Mouse (Mus musculus): Measurements from ENCODE around the gene Nop16. TPM values are rescaled to one million over a fixed set of nuclear protein-coding genes. Genes with fewer than 3 reads are reported as not detected.
"Not testable (repeated sequence)": the region's sequence is repeated elsewhere in the genome, so short reads cannot be mapped to it uniquely, and the experiment has no call there.

Nop16 gene
- polyA plus RNA-seq, 1 experiment = 61.8 TPM

DNA sequence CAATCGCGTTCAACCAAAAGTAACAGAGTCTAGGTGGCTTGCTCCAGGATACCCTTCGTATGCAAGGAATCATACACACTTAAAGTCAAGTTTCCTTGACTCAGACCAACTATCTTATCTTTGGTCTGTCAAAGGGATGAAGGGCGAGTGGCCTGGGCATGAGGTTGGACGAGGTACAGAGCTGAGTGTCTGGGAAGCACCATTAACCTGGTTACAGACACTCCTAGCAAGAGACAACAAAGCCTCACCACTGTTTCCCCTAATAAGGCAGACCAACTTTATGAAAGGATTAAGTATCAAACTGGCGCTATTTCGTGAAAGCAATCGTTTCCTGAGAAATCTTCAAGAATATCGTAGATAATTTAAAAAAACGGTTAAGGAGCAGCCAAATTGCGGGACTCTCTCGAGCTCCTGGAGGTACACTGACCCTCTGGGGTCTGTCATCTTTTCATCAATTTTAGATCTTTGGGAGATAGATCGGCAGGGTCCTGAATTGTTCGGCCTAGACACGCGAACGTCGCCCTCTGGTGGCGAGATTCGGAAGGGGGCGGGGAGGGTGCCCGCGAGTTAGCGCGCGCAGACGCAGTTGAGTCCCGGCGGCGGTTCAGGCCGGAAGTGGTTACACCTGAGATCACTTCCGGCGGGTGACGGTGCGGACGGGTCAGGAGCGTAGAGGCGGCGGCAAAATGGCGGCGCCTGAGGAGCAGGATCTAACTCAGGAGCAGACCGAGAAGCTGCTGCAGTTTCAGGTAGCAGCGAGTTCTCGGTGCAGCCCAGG, 31.5 kb upstream of the Nop16 start, which contains the start of gene Faf2:
Gene Faf2 (plus strand): TSS at position 630 of the 778 bp plus-strand sequence.
- H3K9ac ChIP-seq (ENCODE audit: low read depth, poor library complexity, severe bottlenecking) = peak within 1 kb of the TSS; percentile 92
- no peaks in the 10 kb centered on the region for H3K36me3 ChIP-seq (ENCODE audit: control insufficient read depth, insufficient read depth, low read length, poor library complexity, severe bottlenecking)
- H3K27me3 ChIP-seq (ENCODE audit: control insufficient read depth, insufficient read depth, low read length, poor library complexity, severe bottlenecking) = no peaks in the 10 kb centered on the region
- H3K9me3 ChIP-seq (replicated peaks; ENCODE audit: control insufficient read depth, insufficient read depth, low read length, poor library complexity, severe bottlenecking) = no peaks in the 10 kb centered on the region
- peak within 1 kb of the TSS; percentile 37 for H3K27ac ChIP-seq (ENCODE audit: insufficient read depth, low read length)
- TF ChIP-seq POLR2A (IDR thresholded peaks at IDR 0.05; ENCODE audit: insufficient read depth, low read length) (peak; percentile 75), CTCF (IDR thresholded peaks at IDR 0.05; ENCODE audit: low read depth, low read length) (peak; percentile 88), EP300 (IDR thresholded peaks at IDR 0.05; ENCODE audit: insufficient read depth, low read depth, low read length) (0 out of 2 replicates have a peak, but pooled peaks have one; percentile 11)
- H3K4me3 ChIP-seq (ENCODE audit: low read depth, low read length) = peak within 1 kb of the TSS; percentile 96
- peaks cover 1% of the 10 kb centered on the region for H3K4me1 ChIP-seq (ENCODE audit: control insufficient read depth, insufficient read depth, low read length)

DNA sequence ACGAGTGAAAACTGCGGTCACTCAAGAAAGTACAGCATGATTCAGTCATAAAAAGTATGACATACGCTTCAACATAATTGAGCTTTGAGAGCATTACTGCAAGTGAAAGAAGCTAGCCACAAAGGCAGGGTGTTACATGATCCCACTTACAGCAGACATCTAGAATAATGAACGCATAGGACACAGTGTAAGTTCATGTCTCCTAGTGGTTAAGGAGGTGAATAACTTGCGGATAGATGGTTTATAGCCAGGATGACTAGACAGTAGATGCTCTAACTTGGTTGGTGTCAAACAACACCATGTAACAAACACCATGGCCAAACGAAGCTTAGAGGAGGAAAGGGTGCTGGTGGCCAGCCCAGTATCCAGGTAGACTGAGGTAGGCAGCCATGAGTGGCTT, 27.1 kb upstream of the Nop16 start:
- 0 out of 2 replicates have a peak overlapping the region, but pooled peaks have one; percentile 52 for H3K27ac ChIP-seq (ENCODE audit: insufficient read depth, low read length)
- no peaks in the 10 kb centered on the region for H3K36me3 ChIP-seq (ENCODE audit: control insufficient read depth, insufficient read depth, low read length, poor library complexity, severe bottlenecking)
- no peaks in the 10 kb centered on the region for H3K9me3 ChIP-seq (replicated peaks; ENCODE audit: control insufficient read depth, insufficient read depth, low read length, poor library complexity, severe bottlenecking)
- H3K4me3 ChIP-seq (ENCODE audit: low read depth, low read length) = no peak overlapping the region
- H3K4me1 ChIP-seq (ENCODE audit: control insufficient read depth, insufficient read depth, low read length) = peaks cover 1% of the 10 kb centered on the region
- TF ChIP-seq POLR2A (IDR thresholded peaks at IDR 0.05; ENCODE audit: insufficient read depth, low read length) (no peak), CTCF (IDR thresholded peaks at IDR 0.05; ENCODE audit: low read depth, low read length) (no peak), EP300 (IDR thresholded peaks at IDR 0.05; ENCODE audit: insufficient read depth, low read depth, low read length) (no peak)
- H3K9ac ChIP-seq (ENCODE audit: low read depth, poor library complexity, severe bottlenecking) = no peak overlapping the region
- no peaks in the 10 kb centered on the region for H3K27me3 ChIP-seq (ENCODE audit: control insufficient read depth, insufficient read depth, low read length, poor library complexity, severe bottlenecking)

DNA sequence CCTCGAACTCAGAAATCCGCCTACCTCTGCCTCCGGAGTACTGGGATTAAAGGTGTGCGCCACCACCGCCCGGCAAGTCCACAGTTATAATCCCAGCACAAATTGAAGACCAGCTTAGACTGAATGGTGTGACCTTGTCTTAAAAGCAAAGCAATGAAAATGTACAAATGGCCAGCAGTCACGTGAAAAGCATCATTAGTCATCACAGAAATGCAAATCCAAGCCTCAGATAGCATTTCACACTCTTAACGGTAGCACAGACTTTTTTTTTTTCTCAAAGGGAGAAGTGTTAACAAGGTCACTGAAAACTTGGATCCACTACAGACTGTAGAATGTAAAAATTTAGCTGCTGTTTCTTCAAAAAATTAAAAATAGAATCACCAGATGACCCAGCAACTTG, 26.4 kb upstream of the Nop16 start:
- no peaks in the 10 kb centered on the region for H3K9me3 ChIP-seq (replicated peaks; ENCODE audit: control insufficient read depth, insufficient read depth, low read length, poor library complexity, severe bottlenecking)
- peaks cover 1% of the 10 kb centered on the region for H3K4me1 ChIP-seq (ENCODE audit: control insufficient read depth, insufficient read depth, low read length)
- no peak overlapping the region for H3K4me3 ChIP-seq (ENCODE audit: low read depth, low read length)
- H3K27ac ChIP-seq (ENCODE audit: insufficient read depth, low read length) = no peak overlapping the region
- no peaks in the 10 kb centered on the region for H3K27me3 ChIP-seq (ENCODE audit: control insufficient read depth, insufficient read depth, low read length, poor library complexity, severe bottlenecking)
- no peak for TF ChIP-seq EP300 (IDR thresholded peaks at IDR 0.05; ENCODE audit: insufficient read depth, low read depth, low read length)
- no peak for TF ChIP-seq CTCF (IDR thresholded peaks at IDR 0.05; ENCODE audit: low read depth, low read length)
- TF ChIP-seq POLR2A (IDR thresholded peaks at IDR 0.05; ENCODE audit: insufficient read depth, low read length) = no peak
- no peak overlapping the region for H3K9ac ChIP-seq (ENCODE audit: low read depth, poor library complexity, severe bottlenecking)
- no peaks in the 10 kb centered on the region for H3K36me3 ChIP-seq (ENCODE audit: control insufficient read depth, insufficient read depth, low read length, poor library complexity, severe bottlenecking)

DNA sequence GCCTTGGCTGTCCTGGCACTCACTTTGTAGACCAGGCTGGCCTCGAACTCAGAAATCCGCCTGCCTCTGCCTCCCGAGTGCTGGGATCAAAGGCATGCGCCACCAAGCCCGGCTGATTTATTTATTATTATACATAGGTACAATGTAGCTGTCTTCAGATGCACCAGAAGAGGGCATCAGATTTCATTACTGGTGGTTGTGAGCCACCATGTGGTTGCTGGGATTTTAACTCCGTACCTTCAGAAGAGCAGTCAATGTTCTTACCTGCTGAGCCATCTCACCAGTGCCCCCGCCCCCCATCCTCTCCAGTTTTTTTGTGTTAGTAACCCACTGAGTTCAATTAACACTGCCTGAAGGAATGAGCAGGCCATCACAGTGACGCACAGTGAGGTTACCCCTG, 23.3 kb upstream of the Nop16 start:
- H3K27ac ChIP-seq (ENCODE audit: insufficient read depth, low read length); H3K4me3 ChIP-seq (ENCODE audit: low read depth, low read length); H3K9ac ChIP-seq (ENCODE audit: low read depth, poor library complexity, severe bottlenecking); H3K9me3 ChIP-seq (replicated peaks; ENCODE audit: control insufficient read depth, insufficient read depth, low read length, poor library complexity, severe bottlenecking); H3K36me3 ChIP-seq (ENCODE audit: control insufficient read depth, insufficient read depth, low read length, poor library complexity, severe bottlenecking); H3K4me1 ChIP-seq (ENCODE audit: control insufficient read depth, insufficient read depth, low read length); H3K27me3 ChIP-seq (ENCODE audit: control insufficient read depth, insufficient read depth, low read length, poor library complexity, severe bottlenecking): not testable (repeated sequence)

DNA sequence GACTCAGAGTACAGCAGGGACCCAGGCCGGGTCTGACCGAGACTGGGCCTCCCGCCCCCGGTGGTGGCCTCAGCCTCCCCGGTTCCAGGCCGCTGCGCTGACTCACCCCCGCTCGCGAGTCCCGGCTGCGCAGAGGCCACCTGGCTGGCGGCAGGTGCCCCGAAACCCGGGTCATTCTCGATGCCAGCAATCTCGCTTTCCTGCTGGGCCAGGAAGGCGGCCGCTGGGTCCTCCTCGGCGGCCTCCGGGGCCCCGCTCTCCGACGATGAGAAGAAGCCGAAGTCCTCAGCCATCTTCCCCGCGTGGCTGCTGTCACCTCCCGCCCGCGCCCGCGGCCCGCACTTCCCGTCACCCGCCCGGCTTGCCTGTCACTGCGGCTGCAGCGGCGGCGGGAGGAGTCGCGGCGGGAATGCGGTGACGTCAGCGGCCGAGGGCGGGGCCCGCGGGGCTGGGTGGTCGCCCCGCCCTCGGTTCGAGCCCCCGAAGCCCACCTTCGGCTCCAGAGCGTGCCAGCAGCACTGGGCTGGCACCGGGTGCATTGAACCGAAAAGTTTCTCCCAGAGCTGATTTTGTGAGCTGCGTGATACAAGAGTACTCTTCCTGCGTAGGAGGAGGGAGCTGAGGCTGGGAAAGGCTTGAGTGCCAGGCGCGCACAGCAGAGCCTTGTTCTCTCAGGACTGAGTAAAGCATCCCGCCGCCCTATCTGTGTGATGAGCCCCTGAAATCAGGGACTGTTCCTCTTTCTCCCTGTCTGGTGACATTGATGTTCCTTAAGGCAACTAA, 21.3 kb upstream of the Nop16 start, which contains the start of gene Cltb:
Gene Cltb (minus strand): TSS at position 373 of the 783 bp plus-strand sequence.
- Histone ChIP-seq H3K4me1 (ENCODE audit: control insufficient read depth, insufficient read depth, low read length) (peaks cover 3% of the 10 kb centered on the region), H3K4me3 (ENCODE audit: low read depth, low read length) (peak within 1 kb of the TSS; percentile 89), H3K9ac (ENCODE audit: low read depth, poor library complexity, severe bottlenecking) (peak within 1 kb of the TSS; percentile 47), H3K27ac (ENCODE audit: insufficient read depth, low read length) (no peak within 1 kb of the TSS), H3K27me3 (ENCODE audit: control insufficient read depth, insufficient read depth, low read length, poor library complexity, severe bottlenecking) (no peaks in the 10 kb centered on the region), H3K9me3 (replicated peaks; ENCODE audit: control insufficient read depth, insufficient read depth, low read length, poor library complexity, severe bottlenecking) (no peaks in the 10 kb centered on the region), H3K36me3 (ENCODE audit: control insufficient read depth, insufficient read depth, low read length, poor library complexity, severe bottlenecking) (no peaks in the 10 kb centered on the region)
- TF ChIP-seq CTCF (IDR thresholded peaks at IDR 0.05; ENCODE audit: low read depth, low read length) = no peak

DNA sequence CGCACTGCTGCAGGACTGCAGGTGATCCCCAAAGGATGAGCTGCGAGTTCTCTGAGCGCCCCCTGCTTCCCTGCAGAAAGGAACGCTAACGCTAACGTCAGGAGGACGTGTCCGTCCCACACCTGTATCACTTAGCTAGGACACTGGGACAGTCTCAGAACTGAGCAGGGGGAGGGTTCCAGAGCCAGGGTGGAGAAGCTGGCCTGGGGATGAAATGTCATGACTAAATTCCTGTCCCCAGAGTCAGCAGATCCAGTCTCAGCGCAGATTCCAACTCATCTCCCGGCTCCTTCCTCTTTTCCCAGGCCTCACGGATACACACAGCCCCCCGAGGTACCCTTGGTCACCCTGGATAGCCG, 20.7 kb upstream of the Nop16 start:
- H3K4me1 ChIP-seq (ENCODE audit: control insufficient read depth, insufficient read depth, low read length) = peaks cover 6% of the 10 kb centered on the region
- H3K9ac ChIP-seq (ENCODE audit: low read depth, poor library complexity, severe bottlenecking) = peak overlapping the region; percentile 47
- no peaks in the 10 kb centered on the region for H3K36me3 ChIP-seq (ENCODE audit: control insufficient read depth, insufficient read depth, low read length, poor library complexity, severe bottlenecking)
- H3K4me3 ChIP-seq (ENCODE audit: low read depth, low read length) = peak overlapping the region; percentile 89
- H3K27me3 ChIP-seq (ENCODE audit: control insufficient read depth, insufficient read depth, low read length, poor library complexity, severe bottlenecking) = no peaks in the 10 kb centered on the region
- no peaks in the 10 kb centered on the region for H3K9me3 ChIP-seq (replicated peaks; ENCODE audit: control insufficient read depth, insufficient read depth, low read length, poor library complexity, severe bottlenecking)
- no peak for TF ChIP-seq EP300 (IDR thresholded peaks at IDR 0.05; ENCODE audit: insufficient read depth, low read depth, low read length)
- peak; percentile 3 for TF ChIP-seq CTCF (IDR thresholded peaks at IDR 0.05; ENCODE audit: low read depth, low read length)
- TF ChIP-seq POLR2A (IDR thresholded peaks at IDR 0.05; ENCODE audit: insufficient read depth, low read length) = no peak
- H3K27ac ChIP-seq (ENCODE audit: insufficient read depth, low read length) = no peak overlapping the region

Measured in ES-Bruce4 (cell line).